Mouse (Mus musculus): ENCODE data around the gene Faf1.

Gene Faf1

DNA sequence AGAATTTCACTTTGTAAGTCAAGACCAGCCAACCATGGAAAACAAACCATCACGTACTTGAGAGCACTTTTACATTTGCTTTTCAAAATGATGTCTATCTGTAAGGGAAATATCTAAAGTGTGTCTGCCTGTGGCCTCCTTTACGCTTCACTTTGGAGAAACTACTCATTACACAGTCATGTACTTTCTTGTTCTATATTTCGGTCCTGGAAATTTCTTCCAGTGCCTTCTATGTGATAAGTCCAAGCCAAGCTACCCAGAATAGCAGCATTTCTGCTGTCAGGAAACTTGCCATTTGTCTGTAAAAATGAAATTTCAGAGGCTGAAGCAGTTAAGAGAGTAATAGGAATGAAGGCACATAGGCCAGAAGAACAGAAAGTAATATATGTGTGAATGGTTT is 228.1 kb downstream of the Faf1 start:
- no peak for DNase-seq (ENCODE audit: low read depth, low spot score)

- no peak for DNase-seq (ENCODE audit: low read depth, low spot score)
Observed at GRCm38 (mm10) chr4:109929058-109929457, 252.7 kb downstream of the Faf1 start.

GRCm38 (mm10) chr4:109930445-109930844 is 254.1 kb downstream of the Faf1 start:
- no peak for DNase-seq (ENCODE audit: low read depth, low spot score)

DNA sequence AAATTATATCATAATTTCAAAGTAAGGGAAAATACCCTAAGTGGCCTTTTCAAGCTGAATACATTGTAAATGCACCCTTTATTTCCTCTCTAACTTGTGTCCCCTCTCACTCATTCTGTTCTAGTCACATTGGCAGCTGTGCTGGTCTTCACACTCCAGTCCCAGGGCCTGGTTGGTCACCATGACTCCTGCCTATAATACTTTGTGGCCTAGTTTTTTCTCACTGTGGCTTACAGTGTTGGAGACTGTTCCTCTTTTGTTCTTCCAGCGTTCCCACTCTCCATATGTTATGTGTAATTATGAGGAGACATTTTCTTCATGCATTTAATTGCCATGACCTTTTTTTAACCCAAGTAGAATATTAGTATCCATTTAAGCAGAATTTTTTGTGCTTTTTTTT is 254.5 kb downstream of the Faf1 start:
- DNase-seq (ENCODE audit: low read depth, low spot score), result no peak

DNA sequence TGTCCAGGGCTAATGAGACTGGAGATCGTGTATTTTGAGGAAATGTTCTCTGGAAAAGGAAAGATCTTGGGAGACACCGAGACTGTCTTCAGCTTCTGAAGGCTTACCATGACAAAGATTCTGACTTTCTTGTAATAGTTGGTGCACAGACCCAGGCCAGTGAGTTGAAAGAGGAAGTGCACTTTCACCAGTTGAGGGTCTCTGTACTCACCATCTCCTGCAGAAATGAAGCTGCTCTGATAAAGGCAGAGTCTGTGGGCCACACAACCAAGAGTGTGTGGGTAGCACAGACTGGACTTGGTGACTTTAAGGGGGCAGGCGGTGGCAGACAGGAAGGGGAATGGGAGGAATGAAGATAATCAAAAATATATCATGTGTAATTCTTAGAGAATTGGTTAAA is 260.2 kb downstream of the Faf1 start:
- no peak for DNase-seq (ENCODE audit: low read depth, low spot score)

- DNase-seq (ENCODE audit: low read depth, low spot score), result no peak
Observed at GRCm38 (mm10) chr4:109939291-109939690, 262.9 kb downstream of the Faf1 start.

DNA sequence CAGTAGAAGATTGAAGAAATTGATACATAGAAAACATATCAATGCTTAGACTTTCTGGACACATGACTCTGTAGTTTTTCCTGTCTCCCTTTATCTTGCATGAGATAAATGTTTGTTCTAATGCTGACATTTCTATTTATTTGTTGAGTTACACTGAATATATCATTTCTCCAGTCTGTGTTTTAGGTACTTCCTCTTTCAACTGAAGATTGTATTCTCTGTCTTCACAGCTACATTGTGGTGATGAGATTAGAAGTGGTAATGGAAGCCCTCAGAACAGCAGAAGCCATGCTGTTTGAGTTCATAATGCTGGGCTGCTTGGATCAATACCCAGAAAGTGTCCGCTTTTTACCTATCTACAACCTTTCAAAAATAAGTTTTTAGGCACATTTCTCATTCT is 269.2 kb downstream of the Faf1 start:
- DNase-seq (ENCODE audit: low read depth, low spot score), result no peak

DNA sequence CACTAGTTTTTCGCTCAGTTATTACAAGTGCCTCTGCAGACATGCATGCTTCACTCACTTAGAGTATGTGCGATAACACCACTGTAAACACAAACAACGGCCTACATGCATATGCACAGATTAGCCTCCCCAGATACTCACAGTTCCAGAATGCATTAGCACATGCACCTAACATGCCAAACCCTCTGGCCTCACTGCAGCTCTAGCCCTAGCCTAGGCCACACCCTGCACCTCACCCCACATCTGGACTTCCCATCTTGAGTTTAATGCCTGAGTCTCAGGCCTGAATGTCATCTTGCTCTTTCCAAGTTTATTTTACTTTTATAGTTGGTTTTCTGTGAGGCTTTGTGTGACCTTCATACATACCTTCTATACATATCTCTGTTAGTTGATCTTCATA is 272.9 kb downstream of the Faf1 start:
- DNase-seq (ENCODE audit: low read depth, low spot score), result no peak

- DNase-seq (ENCODE audit: low read depth, low spot score), result no peak
Observed at GRCm38 (mm10) chr4:109953509-109953908, 277.1 kb downstream of the Faf1 start.

GRCm38 (mm10) chr4:109960201-109960935 is 284.0 kb downstream of the Faf1 start:
- no peak for DNase-seq (ENCODE audit: low read depth, low spot score)

DNA sequence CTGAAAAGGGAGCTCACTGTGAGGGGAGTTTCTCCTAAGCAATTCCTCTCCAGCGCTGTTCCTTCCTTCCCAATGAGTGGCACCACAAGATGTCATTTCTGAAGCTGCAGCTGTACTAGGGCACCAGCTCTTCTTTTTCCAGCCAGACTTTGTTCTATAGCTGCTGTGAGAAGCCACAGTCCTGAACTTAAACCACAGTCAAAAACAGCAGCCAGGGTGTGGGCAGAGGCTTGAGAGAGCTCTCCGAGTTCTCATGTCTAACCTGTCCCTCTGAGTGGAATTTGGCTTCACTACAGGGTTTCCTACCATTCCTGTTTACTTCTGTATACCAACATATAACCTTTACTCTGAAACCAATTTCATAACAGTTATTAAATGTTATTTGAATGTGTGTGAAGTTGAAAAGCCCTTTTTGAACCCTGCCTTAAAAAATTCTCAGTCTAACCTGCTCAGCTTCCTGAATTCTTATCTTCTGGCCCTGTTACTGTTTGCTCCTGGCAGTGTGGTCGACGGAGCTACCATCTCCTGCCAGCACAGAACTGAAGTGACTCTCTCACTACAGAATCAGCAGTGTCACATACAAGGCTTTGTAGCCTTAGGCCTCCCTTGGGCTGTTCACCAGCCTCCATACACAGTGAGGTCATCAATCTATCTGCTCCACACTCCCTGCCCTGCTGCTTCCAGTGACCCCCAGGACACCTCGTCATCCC is 287.3 kb downstream of the Faf1 start:
- DNase-seq (ENCODE audit: low read depth, low spot score), result no peak

- DNase-seq (ENCODE audit: low read depth, low spot score), result no peak
Observed at GRCm38 (mm10) chr4:109969561-109969960, 293.2 kb downstream of the Faf1 start.

DNA sequence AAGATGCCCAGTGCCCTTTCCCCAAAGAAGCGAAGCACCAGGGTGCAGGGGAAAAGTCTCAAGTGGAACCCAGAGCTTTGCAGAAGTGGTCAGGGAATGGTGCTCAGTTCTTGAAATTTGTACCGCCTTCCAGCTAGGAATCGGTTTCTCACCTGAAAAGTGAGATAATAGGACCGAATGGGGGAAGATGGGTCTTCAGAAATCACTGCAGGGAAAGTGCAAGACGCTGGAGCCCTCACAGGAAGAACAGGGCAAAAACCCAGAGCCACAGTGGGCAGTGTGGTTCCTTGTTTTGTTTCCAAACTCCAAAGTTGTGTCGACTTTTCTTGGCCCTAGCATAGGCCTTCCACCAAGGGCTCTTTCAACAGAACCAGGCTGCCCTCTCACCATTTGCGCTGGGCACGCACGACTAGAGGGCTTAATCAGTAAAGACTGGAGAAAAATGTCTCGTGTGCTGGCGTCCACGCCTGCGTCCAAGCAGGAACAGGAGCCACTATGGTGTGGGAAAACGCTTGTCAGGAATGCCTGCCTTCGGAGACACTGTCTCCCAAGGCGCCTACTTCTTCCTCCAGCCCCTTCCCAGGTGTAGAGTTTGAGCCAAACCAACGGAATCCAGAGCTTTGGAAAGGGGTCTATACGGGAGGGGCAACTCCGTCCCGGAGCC is 297.7 kb downstream of the Faf1 start:
- no peak for DNase-seq (ENCODE audit: low read depth, low spot score)

DNA sequence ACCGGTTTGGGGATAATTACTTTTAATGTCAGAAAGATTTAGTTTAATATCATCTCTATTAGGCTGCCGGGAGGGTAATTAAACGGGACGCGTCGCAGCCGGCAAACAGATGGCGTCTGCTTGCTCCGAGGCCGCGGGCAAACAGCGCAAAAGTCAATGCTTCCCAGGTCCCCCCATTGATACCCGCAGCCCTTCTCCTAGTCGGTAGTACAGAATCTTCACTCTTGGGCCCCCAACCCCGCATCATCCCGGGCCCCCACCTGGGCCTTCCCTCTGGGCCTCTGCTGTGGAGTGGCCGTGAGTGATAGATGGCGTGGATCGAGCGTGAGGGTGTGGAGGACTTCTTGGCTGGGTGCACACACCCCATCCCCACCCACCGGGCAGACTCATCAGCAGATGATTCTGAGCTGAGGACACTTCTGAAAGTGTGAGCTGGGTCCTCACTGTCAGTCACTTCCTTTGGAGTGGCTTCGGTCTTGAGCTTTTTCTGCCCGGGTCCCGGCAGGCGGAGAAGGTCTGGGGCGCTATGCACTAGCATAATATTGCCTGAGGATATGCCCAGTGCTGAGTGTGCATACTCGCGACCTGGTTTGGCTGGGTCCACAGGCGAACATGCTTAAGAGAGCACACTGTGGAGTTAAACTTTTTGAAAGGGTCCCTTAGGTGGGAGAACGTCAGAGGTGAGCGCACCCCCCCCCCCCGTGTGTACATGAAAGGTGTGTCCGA is 298.4 kb downstream of the Faf1 start:
- no peak for DNase-seq (ENCODE audit: low read depth, low spot score)

GRCm38 (mm10) chr4:109975381-109976240 is 299.2 kb downstream of the Faf1 start:
- no peak for DNase-seq (ENCODE audit: low read depth, low spot score)

- no peak for DNase-seq (ENCODE audit: low read depth, low spot score)
Observed at GRCm38 (mm10) chr4:109976273-109977147, 300.1 kb downstream of the Faf1 start.

DNA sequence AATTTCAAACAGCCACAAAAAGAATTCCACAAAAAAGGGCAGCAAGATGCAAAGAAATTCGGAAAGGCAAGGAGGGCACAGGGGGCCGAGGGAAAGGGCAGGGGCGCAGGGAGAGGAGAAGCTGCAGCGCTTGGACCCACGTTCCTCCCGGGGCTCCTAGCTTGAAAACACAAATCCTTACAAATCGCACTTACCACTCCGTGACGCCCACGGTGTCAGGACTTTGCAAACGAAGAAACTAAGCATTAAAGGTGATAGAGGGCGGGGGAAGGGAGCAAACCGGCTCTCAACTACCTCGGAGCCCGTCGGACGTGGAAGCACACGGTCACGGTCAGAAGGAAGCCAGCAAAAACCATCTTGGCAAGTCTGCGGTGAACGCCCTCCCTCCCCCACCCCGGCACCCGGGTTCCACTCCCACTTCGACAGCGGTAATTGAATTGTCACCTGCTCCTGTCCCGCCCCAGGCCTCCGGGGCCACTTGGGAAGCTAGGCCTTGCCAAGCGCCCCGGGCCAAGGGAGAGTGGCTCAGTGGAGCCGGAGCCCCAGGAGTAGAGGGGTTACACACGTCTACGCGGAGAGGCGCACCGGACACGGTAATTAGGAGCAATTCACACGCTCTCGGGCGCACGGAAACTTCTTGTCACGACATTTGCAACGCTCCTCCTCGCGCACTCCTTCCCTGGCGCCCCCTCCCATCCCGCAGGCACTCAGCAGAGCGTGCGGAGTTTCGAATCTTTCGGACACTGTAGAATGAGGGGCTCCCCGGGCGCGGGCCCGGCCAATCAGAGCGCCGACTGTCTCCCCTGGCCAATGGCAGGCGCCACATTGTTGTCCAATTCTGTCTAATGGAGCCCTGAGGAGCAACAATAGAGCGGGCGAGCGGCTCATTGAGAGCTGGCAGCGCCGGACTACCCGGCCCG is 301.0 kb downstream of the Faf1 start, which contains the start of gene Dmrta2:
Gene Dmrta2, plus strand, starts transcription at position 906 of the 920 bp plus-strand sequence.
- no peak for DNase-seq (ENCODE audit: low read depth, low spot score)

DNA sequence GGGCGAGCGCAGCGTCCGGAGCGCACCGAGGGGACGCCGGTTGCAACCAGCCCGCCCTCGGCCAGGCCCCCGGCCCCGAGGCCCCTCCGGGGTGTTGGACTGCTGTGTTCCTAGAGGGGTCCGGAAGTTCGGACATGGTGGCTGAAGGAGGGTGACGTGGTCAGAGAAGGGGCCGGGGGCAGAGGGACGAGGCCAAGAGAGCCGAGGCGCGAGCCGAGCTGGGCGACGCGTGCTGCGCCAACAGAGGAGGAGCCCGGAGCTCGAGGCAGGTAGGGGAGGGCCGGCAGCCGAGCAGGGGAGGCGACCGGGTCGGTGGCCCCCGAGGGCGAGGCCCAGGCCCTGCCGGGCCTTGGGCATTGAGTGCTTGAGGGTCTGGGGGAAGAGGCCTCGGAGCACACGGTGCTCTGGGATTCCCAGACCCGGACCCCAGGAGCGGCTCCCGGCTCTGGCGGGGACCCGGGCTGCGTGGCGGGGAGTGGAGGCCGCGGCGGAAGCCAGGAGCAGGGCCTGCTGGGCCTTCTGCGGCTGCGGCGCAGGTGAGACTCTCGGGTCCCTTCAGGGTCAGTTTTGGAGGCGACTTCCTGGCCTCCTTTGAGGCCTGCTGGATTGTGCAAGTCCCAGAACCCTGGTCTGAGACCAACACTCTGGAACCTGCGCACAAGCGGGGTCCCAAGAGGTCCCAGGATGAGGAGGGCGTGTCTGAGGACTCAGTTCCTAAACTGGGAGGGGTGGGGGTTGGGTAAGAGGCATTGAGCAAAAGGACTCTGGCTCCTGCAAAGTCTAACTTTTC is 301.9 kb downstream of the Faf1 start:
- no peak for DNase-seq (ENCODE audit: low read depth, low spot score)
